Mouse (Mus musculus): ENCODE data around the gene Prmt3.

GRCm38 (mm10) chr7:49857347-49857746, 79.2 kb downstream of the Prmt3 start:
- TF ChIP-seq POLR2A (IDR thresholded peaks at IDR 0.05; ENCODE audit: insufficient read length, low read depth), result no peak
- TF ChIP-seq POLR2AphosphoS2 (IDR thresholded peaks at IDR 0.05; ENCODE audit: insufficient read length, low read depth), result no peak
- no peak for TF ChIP-seq MYOD1 (IDR thresholded peaks at IDR 0.05; ENCODE audit: control insufficient read depth in 1 of 3, insufficient read length in 2 of 3, low read depth in 2 of 3)
- no peak for TF ChIP-seq REST (IDR thresholded peaks at IDR 0.05; ENCODE audit: insufficient read depth, insufficient read length)

All from myocyte (in vitro differentiated cells).